Mouse (Mus musculus) adrenal gland, postnatal 25 days (tissue): ENCODE measurements around the gene Rps25. TPM values are rescaled to one million over a fixed set of nuclear protein-coding genes. Genes with fewer than 3 reads are reported as not detected.
A peak's percentile ranks its signal among the peaks of the same experiment; 100 is the strongest.
"Not testable (repeated sequence)": the region's sequence is repeated elsewhere in the genome, so short reads cannot be mapped to it uniquely, and the experiment has no call there.

Experiments used
- DNase-seq: peaks from one replicate; pipeline ENCODE4 v3.0.0; 2021; ENCODE audit warnings: mixed read lengths
- long read RNA-seq: library from polyadenylated mRNA; stranded (forward); transcript quantifications from one replicate; pipeline ENCODE4 v2.0.0, GENCODE M21; 2021
- total RNA-seq: library from RNA; stranded (reverse); gene quantifications from 2 replicates; pipeline ENCODE4 v1.2.3, GENCODE M21; 2021

Gene Rps25
- 1,083 and 1,176 TPM in 2 replicates for total RNA-seq
- long read RNA-seq, transcript Rps25-201 (5 exons, 1,280 nt): major isoform, 147 of 199 reads
- long read RNA-seq, partial matches to known transcripts: 48 of 199 reads
- long read RNA-seq, other reads (novel, unspliced or antisense): 2 of 199 reads

DNA sequence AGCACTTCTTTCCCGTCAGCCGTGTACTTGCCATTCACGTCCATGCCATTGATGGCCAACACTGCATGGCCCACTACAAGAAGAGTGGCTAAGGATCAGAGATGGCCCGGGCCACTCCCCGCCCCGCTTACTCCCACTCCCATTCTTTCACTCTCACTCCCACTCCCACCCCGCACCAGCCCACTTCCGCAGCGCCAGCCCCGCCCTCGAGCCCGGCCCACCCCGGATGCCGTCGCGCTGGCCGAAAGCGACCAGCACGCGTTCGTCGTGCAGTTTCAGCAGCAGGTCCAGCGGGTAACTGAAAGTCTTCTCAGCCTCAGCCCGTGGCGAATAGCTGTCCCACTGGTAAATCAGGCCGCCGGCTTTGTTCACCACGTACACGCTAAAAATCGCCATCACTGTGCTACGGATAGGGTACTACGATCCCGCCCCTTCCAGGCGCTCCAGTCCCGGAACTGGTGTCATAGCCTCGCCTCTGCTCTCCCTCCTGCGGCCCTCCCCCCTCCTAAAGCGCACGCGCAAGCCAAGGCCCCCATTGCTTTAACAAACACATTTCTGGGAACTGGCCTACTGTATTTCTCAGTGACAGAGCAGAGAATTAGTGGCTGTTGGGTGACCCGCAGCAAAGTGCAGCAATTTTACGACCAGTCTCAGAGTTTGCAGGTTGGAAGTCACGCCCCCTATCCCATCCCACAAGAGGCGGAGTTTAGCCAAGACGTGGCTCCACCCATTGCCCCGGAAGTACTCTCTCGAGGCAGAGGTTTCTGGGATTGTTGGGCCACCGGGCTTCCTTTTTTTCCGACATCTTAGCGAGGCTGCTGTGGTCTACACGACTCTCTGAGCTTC lies at the start of gene Rps25, which contains the start of gene Trappc4:
Gene Rps25 (plus strand): TSS at position 234 of the 846 bp plus-strand sequence.
Gene Trappc4 (minus strand): TSS at position 695 of the 846 bp plus-strand sequence.
- peak; percentile 89 for DNase-seq

DNA sequence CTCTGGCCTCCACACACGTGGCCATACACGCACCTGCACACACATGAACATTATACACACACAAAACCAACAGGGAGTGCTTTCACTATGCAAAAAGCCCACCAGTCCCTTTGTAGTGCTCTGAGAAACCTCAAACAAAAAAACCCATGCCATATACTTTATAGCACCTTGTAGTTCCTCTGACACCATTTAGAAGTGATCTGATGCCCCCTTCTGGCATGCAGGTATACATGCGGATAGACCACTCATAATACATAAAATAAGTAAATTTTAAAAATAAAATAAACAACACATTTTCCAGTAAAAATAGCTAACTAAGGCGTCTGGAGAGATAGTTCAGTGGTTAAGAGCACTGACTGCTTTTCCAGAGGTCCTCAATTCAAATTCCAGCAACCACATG lies 49.7 kb upstream of the Rps25 start:
- DNase-seq: no peak

DNA sequence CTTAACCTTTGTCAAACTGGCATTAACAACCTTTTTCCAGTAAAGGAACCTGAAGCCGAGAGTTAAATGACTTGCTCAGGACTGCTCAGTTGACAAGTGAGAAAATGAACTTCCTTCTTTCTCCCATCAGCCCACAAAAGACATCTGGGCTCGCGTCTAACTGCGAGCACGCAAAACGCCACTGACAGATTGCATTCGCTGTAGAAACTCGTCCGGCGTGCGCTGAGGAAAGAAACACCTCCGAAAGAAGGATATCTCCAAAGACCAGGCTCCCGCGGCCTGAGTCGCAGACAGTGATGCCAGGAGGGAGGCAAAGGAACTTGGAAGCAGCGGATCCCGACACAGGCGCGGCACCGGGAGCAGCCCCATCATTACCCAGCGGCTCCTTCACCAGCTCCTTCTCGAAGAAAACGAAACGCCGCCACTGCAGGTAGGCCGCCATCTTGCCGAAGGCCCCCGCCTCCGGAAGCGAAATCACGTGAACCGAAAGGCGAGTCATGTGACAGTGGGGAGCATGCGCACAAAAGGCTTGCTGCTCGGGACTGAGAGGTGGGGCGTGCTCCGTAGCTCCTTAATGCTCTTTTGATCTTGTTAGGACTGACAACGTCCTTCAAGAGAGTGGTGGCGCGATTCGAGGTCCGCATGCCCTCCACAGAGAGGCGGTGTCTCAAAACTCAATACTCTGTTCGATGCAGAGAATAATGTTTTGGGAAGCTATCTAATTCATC lies 45.6 kb upstream of the Rps25 start, which contains the start of gene Vps11:
Gene Vps11 (minus strand): TSS at position 481 of the 728 bp plus-strand sequence.
- DNase-seq: peak; percentile 94

DNA sequence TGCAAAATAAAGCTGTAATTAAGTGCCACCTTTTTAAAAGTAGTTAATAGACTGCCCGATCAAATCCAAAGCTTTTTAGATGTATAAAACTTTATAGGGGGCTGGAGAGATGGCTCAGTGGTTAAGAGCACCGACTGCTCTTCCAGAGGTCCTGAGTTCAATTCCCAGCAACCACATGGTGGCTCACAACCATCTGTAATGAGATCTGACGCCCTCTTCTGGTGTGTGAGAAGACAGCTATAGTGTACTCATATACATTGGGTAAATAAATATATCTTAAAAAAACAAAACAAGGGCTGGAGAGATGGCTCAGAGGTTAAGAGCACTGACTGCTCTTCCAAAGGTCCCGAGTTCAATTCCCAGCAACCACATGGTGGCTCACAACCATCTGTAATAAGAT lies 45.0 kb upstream of the Rps25 start:
- not testable (repeated sequence) for DNase-seq

DNA sequence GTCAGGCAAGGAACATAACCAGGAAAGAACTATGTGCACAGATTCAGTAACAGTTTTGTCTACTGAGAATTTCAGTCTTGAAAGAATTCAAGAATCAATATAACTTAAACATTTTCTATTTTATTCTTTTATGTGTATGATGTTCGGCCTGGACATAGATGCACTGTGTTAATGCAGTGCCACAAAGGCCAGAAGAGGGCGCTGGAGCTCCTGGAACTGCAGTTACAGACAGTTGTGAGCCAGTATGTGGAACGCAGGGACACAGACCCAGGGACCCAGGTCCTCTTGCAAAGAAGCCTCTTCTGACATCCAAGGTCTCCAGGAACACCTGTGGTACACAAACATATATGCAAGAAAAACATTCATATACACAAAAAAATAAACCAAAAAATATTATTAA lies 42.5 kb upstream of the Rps25 start:
- no peak for DNase-seq

DNA sequence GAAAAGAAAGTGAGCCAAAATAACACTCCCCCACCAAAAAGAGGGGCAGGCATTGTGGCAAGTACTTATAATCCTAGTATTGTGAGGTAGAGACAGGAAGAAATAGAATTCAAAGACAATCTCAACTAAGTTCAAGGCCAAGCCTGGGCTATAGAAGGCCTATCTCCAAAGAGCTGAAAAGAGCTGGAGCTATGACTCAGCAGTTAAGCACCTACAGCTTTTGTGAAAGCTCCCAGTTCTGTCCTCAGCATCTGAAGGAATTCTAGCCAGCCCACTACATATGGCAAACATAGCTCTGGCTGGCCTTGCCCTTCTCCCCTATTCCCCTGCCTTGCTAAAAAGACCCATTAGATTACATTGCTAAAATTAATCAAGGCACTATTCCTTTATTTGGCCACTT lies 33.6 kb upstream of the Rps25 start:
- DNase-seq: no peak

DNA sequence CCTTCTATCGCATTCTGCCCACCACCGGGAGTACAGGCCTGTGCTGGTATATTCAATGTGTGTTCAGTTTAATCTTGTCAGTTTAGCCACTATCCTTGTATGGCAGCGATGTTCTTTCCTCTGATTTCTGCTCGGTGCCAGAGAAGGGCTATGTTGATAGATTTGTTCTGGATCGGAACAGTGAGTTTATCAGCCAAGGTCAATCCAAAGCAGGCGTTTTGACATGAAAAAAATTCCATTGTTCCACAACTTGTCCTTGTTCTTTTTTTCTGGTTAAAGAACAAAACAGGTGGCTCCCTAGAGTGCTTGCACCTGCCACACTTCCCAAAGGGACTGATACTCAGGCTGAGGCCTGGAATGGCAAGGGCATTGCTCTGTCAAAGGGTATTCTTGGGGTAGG lies 30.8 kb upstream of the Rps25 start:
- no peak for DNase-seq

DNA sequence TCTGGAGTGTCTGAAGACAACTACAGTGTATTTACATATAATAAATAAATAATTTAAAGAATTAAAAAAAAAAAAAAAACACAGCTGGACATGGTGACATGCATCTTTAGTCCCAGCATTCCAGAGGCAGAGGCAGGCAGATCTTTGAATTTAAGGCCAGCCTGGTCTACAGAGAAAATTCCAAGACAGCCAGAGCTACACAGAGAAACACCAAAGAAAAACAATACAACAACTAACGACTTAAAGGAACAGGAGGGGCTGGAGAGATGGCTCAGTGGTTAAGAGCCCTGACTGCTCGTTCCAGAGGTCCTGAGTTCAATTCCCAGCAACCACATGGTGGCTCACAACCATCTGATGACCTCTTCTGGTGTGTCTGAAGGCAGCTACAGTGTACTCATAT lies 29.6 kb upstream of the Rps25 start:
- DNase-seq: not testable (repeated sequence)

DNA sequence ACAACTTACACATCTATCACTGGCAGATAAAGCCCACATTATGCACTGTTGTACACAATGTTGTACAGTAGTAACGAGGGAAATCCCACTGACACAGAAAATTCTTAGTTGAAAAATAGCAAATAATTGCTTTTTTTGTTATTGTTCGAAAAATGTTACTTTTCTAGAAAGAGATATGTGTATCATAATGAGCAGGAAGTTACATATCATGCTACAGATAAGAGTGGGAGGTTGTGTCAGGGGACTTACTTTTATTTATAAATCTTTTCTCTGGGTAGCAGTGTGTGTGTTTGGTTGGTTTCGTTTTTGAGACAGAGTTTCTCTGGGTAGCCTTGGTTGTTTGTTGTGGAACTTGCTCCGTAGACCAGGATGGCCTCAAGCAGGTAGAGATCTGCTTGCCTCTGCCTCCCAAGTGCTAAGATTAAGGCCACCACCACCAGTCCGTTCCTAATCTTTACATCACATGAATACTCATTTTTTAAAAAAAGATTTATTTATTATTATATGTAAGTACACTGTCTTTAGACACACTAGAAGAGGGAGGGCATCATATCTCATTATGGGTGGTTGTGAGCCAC lies 28.7 kb upstream of the Rps25 start:
- no peak for DNase-seq

DNA sequence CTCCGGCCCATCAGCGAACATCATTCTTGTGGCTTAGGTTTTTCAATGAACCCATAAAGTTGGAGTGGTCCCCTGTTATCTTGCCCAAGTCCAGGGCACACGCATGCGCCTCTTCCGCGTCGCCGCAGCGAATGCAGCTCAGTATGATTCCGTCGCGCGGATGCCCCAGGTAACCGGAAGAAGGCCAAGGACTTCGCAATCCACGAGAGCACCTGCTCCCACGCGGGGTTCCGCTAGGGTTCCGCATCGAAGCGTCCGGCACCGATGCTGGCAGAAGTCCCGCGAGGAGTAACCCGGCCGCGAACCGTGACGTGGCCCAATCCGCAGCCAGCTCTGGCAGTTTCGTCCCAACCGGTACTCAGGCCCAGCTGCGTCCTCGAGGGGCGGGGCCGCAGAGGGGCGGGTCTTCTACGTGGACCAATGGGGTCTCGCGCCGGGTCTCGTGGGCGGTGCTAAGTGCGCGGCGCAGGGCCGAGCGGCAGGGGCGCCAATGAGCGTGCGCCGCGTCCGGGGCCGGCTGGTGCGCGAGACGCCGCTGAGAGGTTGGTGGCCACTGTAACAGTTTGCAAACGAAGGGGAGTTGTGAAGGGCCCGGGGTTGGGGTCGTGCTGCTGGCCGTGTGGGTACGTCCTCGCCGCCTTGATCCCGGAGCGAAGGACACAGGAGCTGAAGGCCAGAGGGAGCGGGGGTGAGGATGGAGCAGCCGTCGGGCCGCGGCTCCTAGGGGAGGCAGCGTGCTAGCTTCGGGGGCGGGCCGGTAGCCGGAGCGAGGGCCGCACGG lies 27.7 kb upstream of the Rps25 start, which contains the start of gene Hyou1:
Gene Hyou1 (plus strand): TSS at position 437 of the 781 bp plus-strand sequence.
- DNase-seq: peak; percentile 99

DNA sequence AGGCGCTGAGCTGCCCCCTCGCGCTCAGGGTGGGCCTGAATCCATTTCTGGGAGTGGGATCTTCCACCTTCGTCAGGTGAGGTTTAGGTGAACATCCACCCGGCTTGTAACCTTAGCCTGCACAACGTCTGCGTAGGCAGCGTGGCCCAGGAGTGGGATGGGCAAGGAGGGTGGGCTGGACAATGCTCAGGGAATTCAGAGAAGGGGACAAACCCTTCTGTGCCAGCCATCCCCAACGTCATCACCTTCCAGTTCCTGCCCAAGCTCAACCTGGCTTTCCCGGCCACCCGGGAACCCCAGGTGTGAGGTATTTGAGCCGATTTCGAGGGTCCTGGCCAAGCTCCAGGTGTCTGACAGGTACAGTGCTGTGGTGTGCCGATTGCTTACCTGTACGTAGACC lies 27.1 kb upstream of the Rps25 start:
- no peak for DNase-seq

DNA sequence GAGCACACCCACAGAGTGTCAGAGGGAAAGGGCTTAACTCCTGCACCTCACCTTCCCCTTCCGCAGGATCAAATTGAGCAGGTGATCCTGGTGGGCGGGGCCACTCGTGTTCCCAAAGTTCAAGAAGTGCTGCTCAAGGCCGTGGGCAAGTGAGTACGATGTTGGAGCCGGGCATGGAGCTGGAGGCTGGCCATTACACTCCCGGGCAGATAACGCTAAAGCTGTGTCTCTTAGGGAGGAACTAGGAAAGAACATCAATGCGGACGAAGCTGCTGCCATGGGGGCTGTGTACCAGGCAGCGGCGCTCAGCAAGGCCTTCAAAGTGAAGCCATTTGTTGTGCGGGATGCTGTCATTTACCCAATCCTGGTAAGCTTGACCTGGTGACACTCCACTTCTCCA lies 22.3 kb upstream of the Rps25 start:
- DNase-seq: no peak

DNA sequence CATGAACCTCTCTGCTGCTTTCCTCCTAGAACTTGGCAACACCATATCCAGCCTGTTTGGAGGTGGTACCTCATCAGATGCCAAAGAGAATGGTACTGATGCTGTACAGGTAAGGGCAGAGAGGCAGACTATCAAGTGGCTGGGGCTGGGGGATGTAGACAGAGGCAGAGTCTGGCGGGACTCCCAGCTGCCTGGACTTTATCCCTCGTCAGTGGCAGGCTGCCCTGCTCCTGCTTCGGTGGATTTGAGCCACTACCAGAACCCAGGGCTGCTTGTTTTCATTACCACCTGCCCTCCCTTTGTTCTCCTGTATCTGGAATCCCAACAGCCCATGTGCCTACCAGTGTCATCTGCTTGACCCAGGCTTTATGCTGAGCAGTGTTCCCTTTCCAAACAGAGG lies 19.7 kb upstream of the Rps25 start:
- no peak for DNase-seq

DNA sequence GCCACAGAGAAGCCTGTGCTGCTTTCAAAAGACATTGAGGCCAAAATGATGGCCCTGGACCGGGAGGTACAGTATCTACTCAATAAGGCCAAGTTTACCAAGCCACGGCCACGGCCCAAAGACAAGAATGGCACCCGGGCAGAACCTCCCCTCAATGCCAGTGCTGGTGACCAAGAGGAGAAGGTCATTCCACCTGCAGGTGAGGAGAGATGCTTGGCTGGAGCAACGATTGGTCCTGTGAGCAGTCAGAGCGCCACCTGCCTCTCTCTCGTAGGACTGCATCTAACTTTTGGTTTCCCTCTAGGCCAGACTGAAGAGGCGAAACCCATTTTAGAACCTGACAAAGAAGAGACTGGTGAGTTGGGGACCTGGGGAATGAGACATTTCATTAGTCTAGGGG lies 17.7 kb upstream of the Rps25 start:
- DNase-seq: no peak

DNA sequence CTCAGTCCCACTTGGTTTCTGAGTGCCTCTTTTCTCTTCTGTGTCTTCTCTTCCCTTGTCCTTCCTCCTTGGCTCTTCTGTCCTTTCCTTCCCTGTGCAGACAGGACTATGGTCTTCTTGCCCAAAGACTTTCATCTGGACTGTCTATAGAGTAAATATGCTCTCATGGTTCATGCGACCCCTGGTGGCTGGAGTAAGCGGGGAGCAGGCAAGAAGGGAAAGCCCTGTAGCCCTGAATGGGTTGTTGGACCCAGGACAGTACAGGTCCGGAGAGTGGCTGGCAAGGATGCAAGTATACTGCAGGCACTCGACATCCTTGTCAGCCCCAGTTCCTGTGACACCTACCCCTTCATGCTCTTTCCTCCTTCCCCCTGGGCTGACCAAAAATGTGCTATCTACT lies 15.5 kb upstream of the Rps25 start:
- peak; percentile 80 for DNase-seq

DNA sequence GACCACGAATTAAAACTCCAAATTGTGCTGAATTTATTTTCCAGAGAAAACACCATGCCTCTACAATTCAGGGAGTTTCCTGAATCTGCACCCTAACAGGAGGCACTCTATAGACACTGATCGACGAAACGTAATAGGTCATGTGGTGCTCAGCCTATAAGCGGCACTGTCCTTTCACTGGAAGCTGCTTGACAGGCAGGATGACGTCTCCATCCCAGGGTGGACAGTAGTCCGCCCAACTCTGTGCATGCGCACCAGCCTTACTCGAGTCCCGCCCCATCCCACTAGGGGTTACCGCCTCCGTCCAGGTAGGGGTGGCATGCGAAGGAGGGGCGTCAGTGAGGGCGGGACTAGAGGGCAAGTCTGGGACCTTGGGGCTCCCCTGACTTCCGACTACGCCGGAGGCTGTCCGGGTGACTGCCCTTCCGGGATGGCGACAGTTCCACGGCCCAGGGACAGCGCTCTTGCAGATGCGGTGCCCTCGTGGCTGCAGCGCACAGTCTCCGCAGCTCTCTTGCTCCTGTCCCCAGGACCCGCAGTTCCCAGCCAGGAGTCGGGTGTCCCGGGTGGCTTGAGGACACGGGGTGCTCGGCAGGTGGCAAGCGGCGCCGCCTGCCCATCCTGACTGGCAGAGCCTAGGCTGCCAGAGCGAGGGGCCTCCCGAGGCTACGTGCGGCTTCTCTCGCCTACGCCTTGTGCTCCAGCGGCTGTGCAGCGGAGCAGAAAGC lies 10.1 kb upstream of the Rps25 start, which contains the start of gene Slc37a4:
Gene Slc37a4 (plus strand): TSS at position 169 of the 728 bp plus-strand sequence.
- peak; percentile 95 for DNase-seq

DNA sequence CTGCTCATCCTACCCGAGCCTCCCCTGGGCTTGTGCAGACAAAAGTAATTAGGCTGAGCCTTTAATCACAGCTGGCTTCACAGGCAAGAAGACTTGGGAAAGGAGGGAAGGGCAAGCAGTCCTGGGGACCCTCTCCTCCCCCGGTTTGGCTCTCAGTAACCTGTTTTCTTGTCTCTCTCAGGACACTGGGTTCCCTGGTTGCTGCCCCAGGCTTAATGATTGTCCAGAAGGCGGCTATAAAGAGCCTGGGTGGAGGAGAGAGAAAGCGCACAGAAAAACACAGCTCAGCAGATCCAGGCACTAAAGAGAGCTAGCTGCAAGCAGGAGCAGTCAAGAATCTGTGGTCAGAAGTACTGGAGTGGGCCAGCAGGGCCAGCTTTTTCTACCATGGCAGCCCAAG lies 8.9 kb upstream of the Rps25 start:
- no peak for DNase-seq

DNA sequence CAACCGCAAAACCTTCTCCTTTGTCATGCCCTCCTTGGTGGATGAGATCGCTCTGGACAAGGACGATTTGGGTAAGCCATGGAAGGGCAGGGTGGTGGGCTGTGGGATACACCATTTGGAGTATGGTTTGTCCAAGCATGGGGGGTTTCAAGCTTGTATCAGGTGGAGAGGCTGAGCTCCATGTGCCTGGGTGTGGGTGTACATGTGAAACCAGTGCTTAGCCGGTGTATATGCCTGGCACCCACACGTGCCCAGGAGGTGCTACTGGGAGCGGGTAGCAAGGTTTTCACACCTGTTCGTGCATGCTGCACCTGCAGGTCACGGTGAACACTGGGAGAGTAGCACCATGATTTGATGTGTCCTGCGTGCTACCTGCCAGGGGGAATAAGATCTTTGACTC lies 8.4 kb upstream of the Rps25 start:
- no peak for DNase-seq

DNA sequence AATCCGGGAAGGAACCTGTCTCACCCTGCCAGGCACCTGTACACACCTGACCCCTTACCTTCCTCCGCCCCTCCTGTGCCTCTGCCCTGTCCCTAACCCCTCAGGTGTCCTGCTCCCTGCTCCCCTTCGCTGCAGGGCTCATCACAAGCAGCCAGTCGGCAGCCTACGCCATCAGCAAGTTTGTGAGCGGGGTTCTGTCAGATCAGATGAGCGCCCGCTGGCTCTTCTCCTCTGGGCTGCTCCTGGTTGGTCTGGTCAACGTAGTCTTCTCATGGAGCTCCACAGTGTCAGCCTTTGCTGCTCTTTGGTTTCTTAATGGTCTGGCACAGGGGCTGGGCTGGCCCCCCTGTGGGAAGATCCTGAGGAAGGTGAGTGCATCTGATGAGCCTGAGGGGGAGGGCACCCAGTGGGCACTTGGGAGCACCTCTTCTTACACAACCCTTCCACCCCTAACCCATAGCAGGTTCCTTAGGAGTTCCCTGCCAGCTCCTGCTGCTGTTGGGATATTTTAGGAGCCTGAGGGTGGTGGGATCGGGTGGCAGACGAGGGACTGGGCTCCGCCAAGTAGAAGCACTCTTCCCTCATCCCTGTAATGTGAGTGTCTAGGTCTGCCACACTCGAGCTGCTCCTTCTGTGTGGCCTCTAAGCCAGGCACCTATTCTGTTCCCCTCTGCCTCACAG lies 7.7 kb upstream of the Rps25 start:
- no peak for DNase-seq

DNA sequence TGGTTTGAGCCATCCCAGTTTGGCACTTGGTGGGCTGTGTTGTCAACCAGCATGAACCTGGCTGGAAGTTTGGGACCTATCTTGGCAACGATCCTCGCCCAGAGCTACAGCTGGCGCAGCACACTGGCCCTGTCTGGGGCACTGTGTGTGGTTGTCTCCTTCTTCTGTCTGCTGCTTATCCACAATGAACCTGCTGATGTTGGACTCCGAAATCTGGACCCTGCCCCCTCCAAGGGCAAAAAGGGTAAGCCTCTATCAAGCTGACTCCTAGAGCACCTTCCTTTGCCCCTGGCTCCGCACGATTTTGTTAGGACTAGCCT lies 7.2 kb upstream of the Rps25 start:
- DNase-seq: no peak

DNA sequence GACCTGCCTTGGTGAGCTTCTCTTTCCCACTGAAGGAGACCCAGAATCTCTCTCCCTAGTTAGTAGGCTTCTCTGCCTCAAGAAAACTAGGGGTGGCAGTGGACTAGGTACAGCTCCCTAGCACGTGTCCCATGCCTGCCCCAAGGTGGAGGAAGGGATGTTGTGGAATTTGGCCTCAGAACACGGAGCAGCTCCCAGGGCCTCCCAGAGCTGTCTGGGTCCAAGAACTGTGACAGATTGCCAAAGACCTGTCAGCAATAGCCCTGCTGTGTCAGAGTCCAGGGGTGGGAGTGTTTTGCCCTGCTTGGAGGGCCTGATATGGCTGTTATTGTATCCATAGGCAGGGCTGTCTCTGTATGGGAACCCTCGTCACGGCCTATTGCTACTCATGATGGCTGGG lies 5.9 kb upstream of the Rps25 start:
- DNase-seq: no peak
